8 mouse cellular contexts compared by ENCODE assay signal in genomic region chr7:118532519-118533177, GRCm38 (mm10). TPM values are rescaled to one million over a fixed set of nuclear protein-coding genes. Genes with fewer than 3 reads are reported as not detected.
DNase-seq lines count a peak whose midpoint lies in the region; ATAC-seq and TF ChIP-seq lines count a peak whose summit lies in the region.

No protein-coding gene starts in this region.

- DNase-seq in adrenal gland, postnatal 4 days (ENCODE audit: low spot score in 2 of 2), result peak; percentile 88 to 94
- DNase-seq in heart, adult 2 months, result peak; percentile 96 to 97
- DNase-seq in kidney, adult 8-10 months, result peak; percentile 94 to 98
- DNase-seq in midbrain, embryonic 14.5 days, result peak; percentile 97
- DNase-seq in spleen, adult 2 months (ENCODE audit: low read depth in 1 of 2, low spot score in 2 of 2), result peak; percentile 97 to 98

- no peak for TF ChIP-seq CTCF in C2C12 (IDR thresholded peaks at IDR 0.05; ENCODE audit: control insufficient read depth, insufficient read depth, insufficient read length)
- TF ChIP-seq CTCF in heart, adult 2 months (IDR thresholded peaks at IDR 0.05), result no peak
- no peak for TF ChIP-seq CTCF in spleen, adult 2 months (IDR thresholded peaks at IDR 0.05; ENCODE audit: extremely low read depth, insufficient read depth, insufficient read length, insufficient replicate concordance)

- WGBS in embryonic facial prominence, embryonic 15.5 days, result under 1% methylated on average over 36 of the region's 36 CpGs
- WGBS in heart, adult 2 months, result under 1% methylated on average over 36 of the region's 36 CpGs
- under 1% methylated on average over 36 of the region's 36 CpGs for WGBS in limb, embryonic 12.5 days
- WGBS in midbrain, embryonic 14.5 days, result under 1% methylated on average over 36 of the region's 36 CpGs
- under 1% methylated on average over 36 of the region's 36 CpGs for WGBS in spleen, adult 2 months

- peak overlapping the region; percentile 81 for H3K9ac ChIP-seq in embryonic facial prominence, embryonic 15.5 days
- peak overlapping the region; percentile 94 for H3K9ac ChIP-seq in heart, adult 2 months (ENCODE audit: low read depth, low read length)
- peak overlapping the region; percentile 72 for H3K9ac ChIP-seq in limb, embryonic 12.5 days (replicated peaks)
- H3K9ac ChIP-seq in midbrain, embryonic 14.5 days (replicated peaks; ENCODE audit: low read length), result peak overlapping the region; percentile 79; the same call in 1 of the 2 replicates

- H3K79me2 ChIP-seq in C2C12 (ENCODE audit: control insufficient read depth, insufficient read depth), result no peaks in the 10 kb centered on the region
- H3K79me2 ChIP-seq in heart, adult 2 months (replicated peaks; ENCODE audit: control insufficient read depth, insufficient read depth, low read length), result no peaks in the 10 kb centered on the region

- TF ChIP-seq EP300 in heart, adult 2 months (IDR thresholded peaks at IDR 0.05; ENCODE audit: insufficient read depth, low read depth, low read length), result peak; percentile 63

- no peaks in the 10 kb centered on the region for H3K27me3 ChIP-seq in C2C12 (ENCODE audit: control insufficient read depth, insufficient read depth, insufficient read length)
- H3K27me3 ChIP-seq in embryonic facial prominence, embryonic 15.5 days, result no peaks in the 10 kb centered on the region
- H3K27me3 ChIP-seq in heart, adult 2 months (ENCODE audit: control insufficient read depth, insufficient read depth, low read length), result no peaks in the 10 kb centered on the region
- H3K27me3 ChIP-seq in limb, embryonic 12.5 days, result no peaks in the 10 kb centered on the region
- H3K27me3 ChIP-seq in midbrain, embryonic 14.5 days (ENCODE audit: control insufficient read depth, insufficient read depth, low read length), result no peaks in the 10 kb centered on the region
- H3K27me3 ChIP-seq in spleen, adult 2 months (ENCODE audit: control insufficient read depth, insufficient read depth, low read length), result no peaks in the 10 kb centered on the region

- TF ChIP-seq POLR2A in heart, adult 2 months (IDR thresholded peaks at IDR 0.05; ENCODE audit: insufficient read depth, low read depth, low read length), result peak; percentile 83
- TF ChIP-seq POLR2A in spleen, adult 2 months (IDR thresholded peaks at IDR 0.05; ENCODE audit: low read depth, low read length), result peak; percentile 24; the same call in 1 of the 2 replicates

- no peaks in the 10 kb centered on the region for H3K79me3 ChIP-seq in C2C12 (ENCODE audit: low read depth)

- H3ac ChIP-seq in C2C12 (ENCODE audit: control insufficient read depth, insufficient read length, low read depth), result peak overlapping the region; percentile 84

- H3K27ac ChIP-seq in embryonic facial prominence, embryonic 15.5 days (replicated peaks), result peak overlapping the region; percentile 97
- peak overlapping the region; percentile 100 for H3K27ac ChIP-seq in heart, adult 2 months
- peak overlapping the region; percentile 96 for H3K27ac ChIP-seq in limb, embryonic 12.5 days
- H3K27ac ChIP-seq in midbrain, embryonic 14.5 days (replicated peaks; ENCODE audit: low read depth, low read length), result peak overlapping the region; percentile 99
- H3K27ac ChIP-seq in spleen, adult 2 months (ENCODE audit: insufficient read depth, low read length), result peak overlapping the region; percentile 98

- no peaks in the 10 kb centered on the region for H3K36me3 ChIP-seq in C2C12 (ENCODE audit: control insufficient read depth, insufficient read depth)
- peaks cover 10% of the 10 kb centered on the region for H3K36me3 ChIP-seq in embryonic facial prominence, embryonic 15.5 days
- no peaks in the 10 kb centered on the region; the same call in 1 of the 2 replicates for H3K36me3 ChIP-seq in heart, adult 2 months (ENCODE audit: control insufficient read depth, insufficient read depth, low read length)
- peaks cover 4% of the 10 kb centered on the region for H3K36me3 ChIP-seq in limb, embryonic 12.5 days
- H3K36me3 ChIP-seq in midbrain, embryonic 14.5 days (ENCODE audit: control insufficient read depth, insufficient read depth, low read length), result peaks cover 7% of the 10 kb centered on the region
- no peaks in the 10 kb centered on the region for H3K36me3 ChIP-seq in spleen, adult 2 months (ENCODE audit: control insufficient read depth, insufficient read depth, low read length)

- peak overlapping the region; percentile 42 for H3K4me3 ChIP-seq in C2C12 (ENCODE audit: insufficient read depth, poor library complexity, severe bottlenecking)
- peak overlapping the region; percentile 88 for H3K4me3 ChIP-seq in embryonic facial prominence, embryonic 15.5 days (replicated peaks)
- peak overlapping the region; percentile 91 for H3K4me3 ChIP-seq in heart, adult 2 months
- peak overlapping the region; percentile 61 for H3K4me3 ChIP-seq in limb, embryonic 12.5 days (replicated peaks)
- H3K4me3 ChIP-seq in midbrain, embryonic 14.5 days (replicated peaks; ENCODE audit: low read depth, low read length), result peak overlapping the region; percentile 68
- peak overlapping the region; percentile 94 for H3K4me3 ChIP-seq in spleen, adult 2 months (ENCODE audit: extremely low read depth, insufficient read depth, insufficient read length)

- peak; percentile 92 for ATAC-seq in embryonic facial prominence, embryonic 15.5 days (ENCODE audit: insufficient number of reproducible peaks, low FRiP score, low TSS enrichment, low read depth)
- ATAC-seq in limb, embryonic 12.5 days (ENCODE audit: insufficient number of reproducible peaks, insufficient read depth, low FRiP score, low TSS enrichment, low read depth), result peak; percentile 93
- ATAC-seq in midbrain, embryonic 14.5 days (ENCODE audit: low FRiP score, low TSS enrichment), result peak; percentile 96

- intact Hi-C loops in heart, adult 2 months (cut with DNase I), result loop anchor here (1.0 to 10.0 kb wide), 3 partner anchors 41 to 418 kb away; partner anchors contain the start of genes Itpripl2 and Rps15a

- H3K4me1 ChIP-seq in embryonic facial prominence, embryonic 15.5 days, result 0 out of 2 replicates have a peak, but pooled peaks cover 3% of the 10 kb centered on the region
- peaks cover 2% of the 10 kb centered on the region; the same call in 1 of the 2 replicates for H3K4me1 ChIP-seq in heart, adult 2 months (ENCODE audit: control insufficient read depth, insufficient read depth, low read length)
- no peaks in the 10 kb centered on the region for H3K4me1 ChIP-seq in limb, embryonic 12.5 days (replicated peaks)
- H3K4me1 ChIP-seq in midbrain, embryonic 14.5 days (ENCODE audit: control insufficient read depth, insufficient read depth, low read length), result 0 out of 2 replicates have a peak, but pooled peaks cover 3% of the 10 kb centered on the region
- no peaks in the 10 kb centered on the region for H3K4me1 ChIP-seq in spleen, adult 2 months (ENCODE audit: control insufficient read depth, insufficient read depth, insufficient read length)

- H3K9me3 ChIP-seq in embryonic facial prominence, embryonic 15.5 days (replicated peaks), result no peaks in the 10 kb centered on the region
- H3K9me3 ChIP-seq in limb, embryonic 12.5 days, result no peaks in the 10 kb centered on the region
- no peaks in the 10 kb centered on the region for H3K9me3 ChIP-seq in midbrain, embryonic 14.5 days (ENCODE audit: control insufficient read depth, low read length)

- H3K4me2 ChIP-seq in embryonic facial prominence, embryonic 15.5 days (replicated peaks), result peak overlapping the region; percentile 74
- peak overlapping the region; percentile 67 for H3K4me2 ChIP-seq in limb, embryonic 12.5 days
- peak overlapping the region; percentile 63 for H3K4me2 ChIP-seq in midbrain, embryonic 14.5 days (ENCODE audit: low read length)

TF ChIP-seq in C2C12, 6 proteins besides CTCF, POLR2A, EP300 and RAD21:
- TF ChIP-seq FOSL1 (IDR thresholded peaks at IDR 0.05; ENCODE audit: insufficient read depth, low read length, poor library complexity, severe bottlenecking) (no peak), MAX (IDR thresholded peaks at IDR 0.05) (no peak), USF1 (IDR thresholded peaks at IDR 0.05; ENCODE audit: low read depth) (peak; percentile 53), MYOG (IDR thresholded peaks at IDR 0.05; ENCODE audit: control insufficient read depth, extremely low read depth, insufficient read length) (no peak)

RNA-seq across cellular contexts. Expression of gene Coq7, which starts 0.5 kb away (rescaled TPM):
- polyA plus RNA-seq in C2C12 (2012; fragmentation: generic; extraction: Trizol), result 66.1 TPM
- total RNA-seq in adrenal gland, postnatal 4 days (2021), result 10 to 100 TPM; 48.8 to 49.8 TPM
- 87.0 and 89.1 TPM in 2 replicates for polyA plus RNA-seq in embryonic facial prominence, embryonic 15.5 days (2015; fragmentation: Nextera tagmentation; extraction: Ambion mirVana)
- 100 to 1,000 TPM; 110 to 128 TPM for total RNA-seq in heart, adult 2 months (2021)
- 151 TPM in 2 replicates for polyA plus RNA-seq in heart, adult 2 months (2012; rRNA removed)
- 86.6 and 95.2 TPM in 2 replicates for polyA plus RNA-seq in limb, embryonic 12.5 days (2016; fragmentation: Nextera tagmentation; extraction: Ambion mirVana)
- polyA plus RNA-seq in midbrain, embryonic 14.5 days (2014; fragmentation: Nextera tagmentation; extraction: Ambion mirVana), result 93.7 and 103 TPM in 2 replicates
- polyA plus RNA-seq in spleen, adult 2 months (2012; rRNA removed), result 10.9 and 13.2 TPM in 2 replicates

RNA-seq across cellular contexts. Expression of gene Itpripl2, which starts 40.9 kb away (rescaled TPM):
- polyA plus RNA-seq in C2C12 (2012; fragmentation: generic; extraction: Trizol), result 23.0 TPM
- 10 to 100 TPM; 19.8 to 22.0 TPM for total RNA-seq in adrenal gland, postnatal 4 days (2021)
- polyA plus RNA-seq in embryonic facial prominence, embryonic 15.5 days (2015; fragmentation: Nextera tagmentation; extraction: Ambion mirVana), result 7.2 and 8.6 TPM in 2 replicates
- total RNA-seq in heart, adult 2 months (2021), result 10 to 100 TPM; 19.0 to 23.3 TPM
- polyA plus RNA-seq in heart, adult 2 months (2012; rRNA removed), result 7.9 and 12.1 TPM in 2 replicates
- 4.6 and 5.0 TPM in 2 replicates for polyA plus RNA-seq in limb, embryonic 12.5 days (2016; fragmentation: Nextera tagmentation; extraction: Ambion mirVana)
- 0.28 and 0.63 TPM in 2 replicates for polyA plus RNA-seq in midbrain, embryonic 14.5 days (2014; fragmentation: Nextera tagmentation; extraction: Ambion mirVana)
- polyA plus RNA-seq in spleen, adult 2 months (2012; rRNA removed), result 7.6 and 10.4 TPM in 2 replicates

RNA-seq across cellular contexts. Expression of gene Tmc7, which starts 51.9 kb away (rescaled TPM):
- polyA plus RNA-seq in C2C12 (2012; fragmentation: generic; extraction: Trizol), result not detected
- total RNA-seq in adrenal gland, postnatal 4 days (2021), result 1 to 10 TPM; 1.7 to 2.5 TPM
- polyA plus RNA-seq in embryonic facial prominence, embryonic 15.5 days (2015; fragmentation: Nextera tagmentation; extraction: Ambion mirVana), result 4.4 and 5.6 TPM in 2 replicates
- total RNA-seq in heart, adult 2 months (2021), result 1 to 10 TPM; 6.4 to 6.9 TPM
- polyA plus RNA-seq in heart, adult 2 months (2012; rRNA removed), result 3.2 and 6.1 TPM in 2 replicates
- 4.0 and 4.8 TPM in 2 replicates for polyA plus RNA-seq in limb, embryonic 12.5 days (2016; fragmentation: Nextera tagmentation; extraction: Ambion mirVana)
- 4.3 and 5.9 TPM in 2 replicates for polyA plus RNA-seq in midbrain, embryonic 14.5 days (2014; fragmentation: Nextera tagmentation; extraction: Ambion mirVana)
- polyA plus RNA-seq in spleen, adult 2 months (2012; rRNA removed), result 0.07 and 0.08 TPM in 2 replicates

Comparison
In these comparisons a context has a peak if more than half of its experiments do, and no peak if none do; other contexts are left out.
1. Peak in every context shown above with its lines: DNase-seq, ATAC-seq, H3K4me3 ChIP-seq and H3K27ac ChIP-seq.
2. H3K4me3 ChIP-seq: peak in every context shown above with its lines; median percentile 94 in spleen, adult 2 months; 91 in heart, adult 2 months; 88 in embryonic facial prominence, embryonic 15.5 days; 68 in midbrain, embryonic 14.5 days; 61 in limb, embryonic 12.5 days; 42 in C2C12.